Mouse (Mus musculus): Measurements from ENCODE around the gene Sgms1.

- no peak for TF ChIP-seq CTCF (IDR thresholded peaks at IDR 0.05; ENCODE audit: low read depth, low read length)
- TF ChIP-seq POLR2A (IDR thresholded peaks at IDR 0.05; ENCODE audit: borderline replicate concordance, low read depth, low read length) = no peak
Observed at GRCm38 (mm10) chr19:32224318-32225096, 165.0 kb downstream of the Sgms1 start.
